Mouse (Mus musculus) myocyte (in vitro differentiated cells): Measurements from ENCODE around the gene Ctse. TPM values are rescaled to one million over a fixed set of nuclear protein-coding genes. Genes with fewer than 3 reads are reported as not detected.

Source experiments
- H3K27me3 ChIP-seq: one replicate; pipeline ENCODE4 v1.6.1; 2011; ENCODE audit not compliant: control insufficient read depth, insufficient read depth, insufficient read length
- H3K36me3 ChIP-seq: one replicate; pipeline ENCODE4 v1.6.1; 2011; ENCODE audit not compliant: control insufficient read depth, insufficient read depth
- H3K4me2 ChIP-seq: one replicate; pipeline ENCODE4 v1.6.1; 2011; ENCODE audit warnings: low read depth, control low read depth
- H3K4me3 ChIP-seq: one replicate; pipeline ENCODE4 v1.5.1; 2011; ENCODE audit warnings: mild to moderate bottlenecking, control low read depth, moderate library complexity
- H3K79me2 ChIP-seq: one replicate; pipeline ENCODE4 v1.6.1; 2011; ENCODE audit not compliant: control insufficient read depth, insufficient read depth
- H3ac ChIP-seq: one replicate; pipeline ENCODE4 v1.6.1; 2011; ENCODE audit not compliant: control insufficient read depth, insufficient read length
- CEBPB ChIP-seq: IDR thresholded peaks from 2 replicates; pipeline ENCODE4 v1.6.1; 2011; ENCODE audit warnings: mild to moderate bottlenecking, moderate library complexity; ENCODE audit not compliant: poor library complexity, insufficient read depth, severe bottlenecking
- E2F4 ChIP-seq: IDR thresholded peaks from one replicate; pipeline ENCODE4 v1.6.1; 2011; ENCODE audit warnings: mild to moderate bottlenecking, control low read depth, moderate library complexity; ENCODE audit not compliant: insufficient read depth
- MAX ChIP-seq: IDR thresholded peaks from one replicate; pipeline ENCODE4 v1.6.1; 2011; ENCODE audit warnings: low read depth, mild to moderate bottlenecking, control low read depth
- MYOD1 ChIP-seq, 3 experiments: IDR thresholded peaks; one replicate each; pipeline ENCODE4 v1.6.1; 2011; ENCODE audit warnings: control low read depth in 2 of 3, low read depth in 2 of 3, mild to moderate bottlenecking in 2 of 3, moderate library complexity in 1 of 3; ENCODE audit not compliant: insufficient read length in 2 of 3, control insufficient read depth in 1 of 3
- MYOG ChIP-seq, 3 experiments: IDR thresholded peaks; one replicate each; pipeline ENCODE4 v1.6.1; 2011; ENCODE audit warnings: control low read depth in 2 of 3, low read depth in 2 of 3, mild to moderate bottlenecking in 2 of 3; ENCODE audit not compliant: insufficient read length in 2 of 3, control insufficient read depth in 1 of 3, insufficient read depth in 1 of 3
- POLR2A ChIP-seq: IDR thresholded peaks from one replicate; pipeline ENCODE4 v1.6.1; 2011; ENCODE audit warnings: low read depth, mild to moderate bottlenecking, control low read depth, moderate library complexity; ENCODE audit not compliant: insufficient read length
- POLR2AphosphoS2 ChIP-seq: IDR thresholded peaks from one replicate; pipeline ENCODE4 v1.6.1; 2011; ENCODE audit warnings: low read depth, control low read depth; ENCODE audit not compliant: insufficient read length
- REST ChIP-seq: IDR thresholded peaks from one replicate; pipeline ENCODE4 v1.6.1; 2011; ENCODE audit warnings: mild to moderate bottlenecking, control low read depth, moderate library complexity; ENCODE audit not compliant: insufficient read depth, insufficient read length
- SRF ChIP-seq: IDR thresholded peaks from one replicate; pipeline ENCODE4 v1.6.1; 2011; ENCODE audit warnings: low read depth; ENCODE audit not compliant: control insufficient read depth, insufficient read length
- TCF12 ChIP-seq: IDR thresholded peaks from one replicate; pipeline ENCODE4 v1.6.1; 2011; ENCODE audit warnings: mild to moderate bottlenecking, control low read depth; ENCODE audit not compliant: poor library complexity, insufficient read depth, severe bottlenecking
- TCF3 ChIP-seq: IDR thresholded peaks from one replicate; pipeline ENCODE4 v1.6.1; 2011; ENCODE audit warnings: low read depth, control low read depth; ENCODE audit not compliant: insufficient read length
- USF1 ChIP-seq: IDR thresholded peaks from one replicate; pipeline ENCODE4 v1.6.1; 2011; ENCODE audit warnings: low read depth, mild to moderate bottlenecking, control low read depth, moderate library complexity
- polyA plus RNA-seq: library from polyadenylated mRNA; unstranded; fragments of >200 nt; fragmentation: generic; extraction: Trizol; gene quantifications from one replicate; pipeline ENCODE4 v1.2.1, GENCODE M21; 2012; ENCODE audit warnings: missing spikeins

Gene Ctse
- polyA plus RNA-seq, 1 experiment, result not detected

DNA sequence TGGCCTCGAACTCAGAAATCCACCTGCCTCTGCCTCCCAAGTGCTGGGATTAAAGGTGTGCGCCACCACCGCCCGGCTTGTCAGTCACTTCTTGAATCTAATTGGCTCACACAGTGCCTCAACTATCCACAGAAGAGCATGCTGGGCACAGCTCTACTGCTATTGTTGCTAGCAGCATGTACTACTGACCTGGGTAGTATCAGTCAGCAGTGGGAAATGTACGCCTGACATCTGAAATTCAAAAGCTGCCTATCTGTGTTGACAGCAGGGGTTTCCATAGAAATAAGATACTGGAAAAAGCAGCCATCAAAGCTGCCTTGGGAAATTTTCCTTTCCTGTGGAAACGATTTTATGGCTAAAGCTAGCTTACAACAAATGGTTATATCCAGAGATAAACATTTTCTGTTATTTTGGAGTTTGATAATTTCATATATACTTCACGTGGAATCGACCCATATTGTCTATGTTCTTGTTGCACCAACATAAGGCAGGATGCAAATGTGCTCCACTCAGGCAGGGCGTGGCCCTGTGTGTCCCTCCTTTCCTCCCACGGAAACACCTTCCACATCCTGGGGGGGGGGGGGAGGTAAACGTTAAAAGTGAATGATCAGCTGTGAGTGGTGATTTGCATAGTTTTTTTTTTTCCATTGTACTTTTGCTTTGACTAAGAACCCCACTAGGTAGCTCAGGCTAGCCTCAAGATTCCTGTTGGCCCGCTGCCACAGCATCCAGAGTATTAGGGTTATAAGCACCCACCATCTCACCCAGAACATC lies 14.8 kb downstream of the Ctse start:
- no peaks in the 10 kb centered on the region for H3K36me3 ChIP-seq
- TF ChIP-seq MYOD1 (IDR thresholded peaks at IDR 0.05; ENCODE audit: control insufficient read depth in 1 of 3, insufficient read length in 2 of 3, low read depth in 2 of 3) (no peak), USF1 (no peak), POLR2AphosphoS2 (no peak), TCF12 (no peak), POLR2A (no peak), CEBPB (no peak), MYOG (IDR thresholded peaks at IDR 0.05; ENCODE audit: control insufficient read depth in 1 of 3, insufficient read depth in 1 of 3, insufficient read length in 2 of 3, low read depth in 2 of 3) (no peak), SRF (no peak), REST (no peak), E2F4 (no peak), MAX (no peak), TCF3 (no peak)
- no peak overlapping the region for H3K4me2 ChIP-seq
- H3K79me2 ChIP-seq, result no peaks in the 10 kb centered on the region
- H3K27me3 ChIP-seq, result peaks cover 12% of the 10 kb centered on the region
- no peak overlapping the region for H3K4me3 ChIP-seq
- H3ac ChIP-seq, result no peak overlapping the region

- Histone ChIP-seq H3K36me3 (no peaks in the 10 kb centered on the region), H3K4me3 (no peak overlapping the region), H3K79me2 (no peaks in the 10 kb centered on the region), H3K27me3 (peaks cover 12% of the 10 kb centered on the region), H3K4me2 (no peak overlapping the region), H3ac (no peak overlapping the region)
- no peak for TF ChIP-seq REST
- TF ChIP-seq E2F4, result no peak
- no peak for TF ChIP-seq MAX
- TF ChIP-seq CEBPB, result no peak
- TF ChIP-seq MYOG (IDR thresholded peaks at IDR 0.05; ENCODE audit: control insufficient read depth in 1 of 3, insufficient read depth in 1 of 3, insufficient read length in 2 of 3, low read depth in 2 of 3), result no peak
- TF ChIP-seq POLR2A, result no peak
- TF ChIP-seq MYOD1 (IDR thresholded peaks at IDR 0.05; ENCODE audit: control insufficient read depth in 1 of 3, insufficient read length in 2 of 3, low read depth in 2 of 3), result peak in 1 of 3 experiments; percentile 37
Measured at GRCm38 (mm10) chr1:131655601-131656000, 17.5 kb downstream of the Ctse start.

DNA sequence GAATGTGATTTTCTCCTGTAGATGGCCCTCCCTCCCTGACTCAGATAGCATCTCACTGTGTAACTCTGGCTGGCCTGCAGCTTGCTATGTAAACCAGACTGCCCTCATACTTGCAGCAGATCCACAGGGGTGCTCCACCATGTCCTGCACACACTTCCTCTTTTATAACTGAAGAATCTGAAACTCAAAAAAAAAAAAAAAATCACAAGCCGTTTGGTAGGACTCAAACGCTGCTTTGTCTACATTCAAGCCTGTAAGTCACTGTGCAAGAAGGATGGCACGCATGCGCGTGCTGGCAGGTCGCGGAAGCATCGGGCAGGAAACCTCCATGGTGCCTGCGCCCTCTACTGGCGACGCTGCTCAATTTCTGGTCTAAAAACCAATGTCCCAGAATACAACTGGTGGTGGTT lies 19.8 kb downstream of the Ctse start:
- Histone ChIP-seq H3K4me2 (peak overlapping the region; percentile 71), H3K4me3 (no peak overlapping the region), H3K79me2 (no peaks in the 10 kb centered on the region), H3K27me3 (peaks cover 6% of the 10 kb centered on the region), H3K36me3 (no peaks in the 10 kb centered on the region), H3ac (no peak overlapping the region)
- TF ChIP-seq CEBPB, result no peak
- TF ChIP-seq MYOD1 (IDR thresholded peaks at IDR 0.05; ENCODE audit: control insufficient read depth in 1 of 3, insufficient read length in 2 of 3, low read depth in 2 of 3), result no peak
- no peak for TF ChIP-seq POLR2AphosphoS2
- no peak for TF ChIP-seq REST
- no peak for TF ChIP-seq SRF
- TF ChIP-seq E2F4, result no peak
- no peak for TF ChIP-seq POLR2A
- TF ChIP-seq TCF3, result no peak
- TF ChIP-seq MYOG (IDR thresholded peaks at IDR 0.05; ENCODE audit: control insufficient read depth in 1 of 3, insufficient read depth in 1 of 3, insufficient read length in 2 of 3, low read depth in 2 of 3), result no peak

DNA sequence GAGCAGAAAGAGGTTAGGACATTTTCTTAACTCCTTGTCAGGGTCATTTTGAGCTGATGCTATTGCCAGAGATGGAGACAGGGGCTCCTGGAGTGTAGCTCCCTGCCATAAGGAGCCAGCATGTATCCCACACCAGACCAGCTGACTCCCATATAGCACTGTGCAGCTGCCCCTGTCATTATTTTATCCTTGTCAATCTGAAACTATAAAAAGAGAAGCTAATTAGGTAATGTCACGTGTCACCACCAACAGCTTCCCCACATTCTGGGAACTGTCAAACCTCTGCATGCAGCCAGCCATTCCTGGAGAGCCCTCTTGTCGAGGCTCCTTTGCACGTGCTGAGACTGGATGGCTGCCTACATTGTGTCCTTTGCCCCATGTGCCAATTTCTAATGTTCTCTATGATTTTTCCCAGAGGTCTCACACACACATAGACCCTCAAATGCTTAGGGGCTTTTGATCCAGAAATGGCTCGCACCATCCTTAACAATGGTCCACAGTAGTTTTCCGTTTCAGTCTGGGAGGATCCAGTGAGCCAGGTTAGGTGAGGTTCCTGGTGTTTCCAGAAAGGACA lies 21.5 kb downstream of the Ctse start:
- no peaks in the 10 kb centered on the region for H3K36me3 ChIP-seq
- no peaks in the 10 kb centered on the region for H3K79me2 ChIP-seq
- H3K4me3 ChIP-seq, result no peak overlapping the region
- no peak overlapping the region for H3ac ChIP-seq
- H3K27me3 ChIP-seq, result no peaks in the 10 kb centered on the region
- TF ChIP-seq CEBPB (no peak), MYOD1 (IDR thresholded peaks at IDR 0.05; ENCODE audit: control insufficient read depth in 1 of 3, insufficient read length in 2 of 3, low read depth in 2 of 3) (peak; percentile 14 to 59 (median 22))
- H3K4me2 ChIP-seq, result no peak overlapping the region

- H3K79me2 ChIP-seq, result no peaks in the 10 kb centered on the region
- TF ChIP-seq MYOD1 (IDR thresholded peaks at IDR 0.05; ENCODE audit: control insufficient read depth in 1 of 3, insufficient read length in 2 of 3, low read depth in 2 of 3) (no peak), SRF (no peak)
- no peak overlapping the region for H3K4me3 ChIP-seq
- H3K4me2 ChIP-seq, result no peak overlapping the region
- no peaks in the 10 kb centered on the region for H3K36me3 ChIP-seq
- H3K27me3 ChIP-seq, result no peaks in the 10 kb centered on the region
- no peak overlapping the region for H3ac ChIP-seq
Measured at GRCm38 (mm10) chr1:131660266-131660665, 22.2 kb downstream of the Ctse start.
